Mouse (Mus musculus): Measurements from ENCODE around the gene Dstn.

Dstn gene

DNA sequence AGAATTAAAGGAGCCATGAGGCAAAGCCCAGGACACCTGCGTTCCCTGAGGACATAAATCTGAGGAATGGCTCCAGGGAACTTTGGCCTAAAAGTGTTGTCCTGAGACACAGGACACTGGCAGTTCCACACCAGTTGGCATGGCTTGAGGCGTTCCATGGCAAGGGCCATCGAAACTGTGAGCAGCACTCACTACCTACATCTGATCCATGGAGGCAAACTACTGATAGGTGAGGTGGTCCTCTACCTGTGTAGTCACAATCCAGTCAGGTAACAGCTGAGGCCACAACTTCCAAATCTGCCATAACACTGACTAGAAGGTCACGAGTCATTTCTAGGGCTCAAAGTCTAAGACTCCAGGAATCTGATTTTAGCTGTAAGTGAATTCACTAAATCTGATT is 40.6 kb downstream of the Dstn start:
- peak; percentile 76 for DNase-seq

DNA sequence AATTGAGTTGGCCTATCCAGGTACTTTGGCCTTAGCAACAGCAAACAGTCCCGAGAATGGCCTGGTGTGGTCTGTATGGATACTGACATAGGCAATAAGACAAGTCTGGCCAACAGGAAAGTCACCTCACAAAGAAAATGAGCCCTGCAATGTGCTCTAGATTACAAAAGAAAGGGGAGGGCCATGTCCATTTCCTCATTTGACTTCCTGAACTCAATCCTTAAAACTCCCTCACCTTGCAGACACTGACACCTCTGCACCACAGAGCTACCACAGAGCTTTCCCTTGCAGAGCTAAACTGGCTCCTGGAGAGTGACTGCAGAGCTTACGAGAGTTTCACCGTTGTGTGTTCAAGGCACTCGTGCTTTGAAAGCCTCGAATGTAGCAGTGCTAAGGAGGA is 47.1 kb downstream of the Dstn start:
- no peak for DNase-seq

DNA sequence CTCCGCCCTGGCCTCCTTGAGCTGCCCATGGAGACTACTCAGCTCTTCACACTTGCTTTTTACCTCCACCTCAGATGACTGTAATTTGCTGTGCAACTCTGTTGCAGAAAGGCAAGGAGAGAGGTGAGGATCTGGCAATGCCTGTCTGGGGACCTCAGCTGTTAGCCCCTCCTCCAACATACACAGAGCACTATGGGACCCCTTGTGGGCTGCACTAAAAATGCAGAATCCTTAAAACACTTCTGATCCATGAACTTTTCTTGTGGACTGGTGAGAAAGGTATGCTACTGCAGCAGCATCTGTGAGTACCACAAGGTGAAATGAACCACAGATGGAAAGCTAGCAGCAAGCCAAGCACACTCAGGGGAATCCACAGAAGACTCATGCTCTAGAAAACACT is 48.2 kb downstream of the Dstn start:
- DNase-seq, result no peak

DNA sequence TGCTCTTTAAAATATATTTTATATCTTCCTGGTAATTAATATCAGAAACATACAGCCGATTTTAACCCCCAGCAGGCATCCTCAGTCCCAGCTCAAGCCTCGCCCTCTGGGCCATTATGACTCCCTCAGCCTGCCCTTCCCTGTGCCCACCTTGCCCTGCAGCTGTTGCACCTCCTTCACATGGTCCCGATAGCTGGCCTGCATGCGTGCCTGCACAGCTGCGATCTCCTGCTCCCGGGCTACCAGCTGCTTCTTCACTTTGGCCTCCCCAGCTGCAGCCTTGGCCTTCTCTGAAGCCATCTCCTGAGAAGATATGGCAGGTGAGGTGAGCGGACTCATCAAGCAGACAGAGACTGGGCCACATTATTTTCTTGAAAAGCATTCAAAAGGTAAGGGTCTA is 54.1 kb downstream of the Dstn start:
- DNase-seq, result no peak

DNA sequence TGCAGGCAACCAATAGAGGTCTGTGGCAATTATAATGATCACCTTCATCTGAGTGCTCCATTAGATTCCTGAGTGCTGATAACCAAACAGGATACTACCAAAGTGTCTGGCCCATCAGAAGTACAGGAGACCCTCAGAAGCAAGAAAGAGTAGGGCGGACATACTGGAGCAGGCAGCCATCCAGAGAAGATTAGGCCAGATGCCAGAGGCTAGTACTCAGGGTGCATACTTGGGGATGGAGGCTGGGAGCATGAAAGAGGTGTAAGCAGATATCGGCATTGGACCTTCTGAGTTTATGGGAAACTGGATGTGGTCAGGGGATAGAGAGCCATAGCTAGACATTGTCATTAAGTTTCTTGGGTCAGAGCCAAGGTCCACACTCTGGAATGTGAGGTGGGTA is 55.7 kb downstream of the Dstn start:
- no peak for DNase-seq

DNA sequence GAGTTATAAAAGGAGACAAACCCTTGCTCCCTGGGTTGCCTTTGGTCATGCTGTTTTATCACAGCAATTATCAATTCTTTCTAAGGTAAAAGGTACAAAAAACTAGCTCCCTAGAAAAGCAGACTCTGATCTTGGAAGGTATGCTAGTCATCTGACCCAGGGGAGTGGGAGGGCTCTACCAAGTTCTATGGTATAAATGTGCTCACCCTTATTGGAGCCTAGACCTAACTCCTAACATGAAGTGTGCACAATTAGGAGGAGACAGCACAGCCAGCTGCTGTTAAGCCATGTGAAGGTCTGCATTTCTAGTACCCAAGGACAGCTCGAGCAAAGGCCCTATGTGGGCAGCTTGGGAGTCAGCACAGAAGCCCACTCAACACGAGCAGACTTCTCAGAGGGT is 56.8 kb downstream of the Dstn start:
- DNase-seq, result peak; percentile 65

DNA sequence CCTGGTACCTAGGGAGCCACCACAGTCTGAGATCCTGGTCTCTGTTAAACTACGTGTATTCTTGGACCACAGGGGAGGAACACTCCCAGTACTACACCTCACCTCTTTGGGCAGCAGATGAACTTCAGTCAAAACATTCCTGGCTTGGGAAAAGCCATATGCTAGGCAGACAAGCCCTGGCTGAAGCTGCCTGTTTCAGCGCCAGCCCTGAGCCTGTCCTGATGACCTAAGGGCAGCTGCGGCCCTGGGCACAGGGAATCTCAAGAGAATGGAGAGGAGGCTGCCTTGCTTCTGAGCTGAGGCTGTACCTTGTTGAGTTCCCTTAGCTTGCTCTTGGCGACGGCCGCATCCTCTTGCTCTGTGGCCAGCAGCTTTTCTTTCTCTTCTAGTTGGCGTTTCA is 58.0 kb downstream of the Dstn start:
- peak; percentile 89 for DNase-seq

DNA sequence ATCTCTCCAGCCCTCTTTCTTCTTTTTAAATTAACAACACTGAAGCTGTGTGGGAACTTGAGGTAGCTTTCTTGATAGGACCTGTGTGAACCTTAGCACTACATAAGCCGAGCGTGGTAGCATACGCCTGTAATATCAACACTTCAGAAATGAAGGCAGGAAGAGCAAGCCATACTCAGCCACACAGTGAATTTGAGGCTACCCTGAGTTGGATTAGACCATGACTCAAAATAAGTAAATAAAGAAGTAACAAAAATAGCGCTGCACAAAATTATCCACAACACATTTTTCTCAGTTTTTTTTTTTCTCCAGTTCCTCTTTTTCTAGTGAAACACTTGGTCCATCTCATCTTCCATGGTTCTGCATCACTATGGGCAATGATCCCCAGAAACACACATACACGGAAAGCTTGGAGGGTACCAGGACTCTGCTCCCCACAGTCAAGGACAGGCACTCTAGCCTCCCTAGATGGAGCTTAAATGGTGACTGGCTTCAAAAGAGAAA is 60.1 kb downstream of the Dstn start:
- peak; percentile 70 for DNase-seq

DNA sequence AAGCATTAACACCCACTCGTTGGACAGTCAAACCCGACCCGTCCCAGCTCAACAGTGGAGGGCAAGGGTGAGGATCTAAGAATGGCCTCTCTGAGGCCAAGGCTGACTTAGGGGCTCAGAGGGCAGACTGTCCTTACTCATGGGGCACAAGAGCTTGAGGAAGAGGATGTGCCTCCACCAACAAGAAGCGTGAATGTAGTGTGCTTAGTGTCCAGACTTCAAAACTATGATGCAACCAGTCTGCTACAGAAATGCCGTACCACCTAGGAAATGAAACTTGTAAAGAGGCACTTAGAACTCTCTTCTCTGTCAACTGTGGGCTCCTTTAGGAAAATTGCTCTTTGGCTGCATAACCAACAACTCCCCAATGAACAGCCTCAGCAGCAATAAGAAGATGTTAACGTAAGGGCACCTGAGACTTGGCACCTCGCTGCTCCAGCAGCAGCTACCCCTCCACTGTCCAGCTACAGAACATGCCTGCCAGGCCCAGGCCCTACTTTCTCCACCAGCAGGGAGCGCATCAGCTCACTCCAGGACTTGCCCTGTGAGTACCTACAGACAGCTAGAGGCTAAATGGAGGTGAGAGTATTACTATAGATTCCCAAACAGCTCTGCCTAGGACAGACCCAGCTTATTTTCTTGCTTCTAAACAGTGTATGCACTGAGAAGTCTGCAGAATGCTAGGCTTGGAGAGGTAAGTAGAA is 63.5 kb downstream of the Dstn start:
- peak; percentile 79 for DNase-seq

DNA sequence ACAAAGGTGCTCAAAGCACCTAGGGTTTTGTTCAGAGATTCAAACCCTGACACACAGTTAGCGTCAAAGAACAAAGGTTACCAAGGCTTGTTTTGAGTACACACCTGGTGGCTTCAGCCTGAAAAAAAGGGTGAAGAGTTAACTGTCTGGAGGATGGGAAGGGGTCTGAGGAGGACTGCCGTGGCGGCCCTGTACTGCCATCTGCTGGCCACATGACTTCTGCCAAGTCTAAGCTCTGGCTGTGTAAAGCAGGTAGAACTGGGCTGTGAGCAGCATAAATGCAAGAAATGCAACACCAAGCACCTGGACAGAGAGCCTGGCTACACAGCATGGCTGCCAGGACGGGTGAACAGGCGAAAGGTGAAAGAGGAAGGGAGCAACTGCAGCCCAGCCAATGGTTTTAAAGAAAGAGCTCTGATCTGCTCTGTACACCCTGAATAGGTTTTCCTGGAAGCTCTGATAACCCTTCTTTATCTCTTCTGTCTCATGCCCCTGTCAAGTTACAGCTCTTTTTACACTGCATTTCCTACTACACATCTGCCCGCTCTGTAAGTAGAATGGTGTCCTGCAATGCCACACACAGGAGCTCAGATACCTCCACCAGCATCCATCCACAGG is 65.8 kb downstream of the Dstn start:
- peak; percentile 90 for DNase-seq

DNA sequence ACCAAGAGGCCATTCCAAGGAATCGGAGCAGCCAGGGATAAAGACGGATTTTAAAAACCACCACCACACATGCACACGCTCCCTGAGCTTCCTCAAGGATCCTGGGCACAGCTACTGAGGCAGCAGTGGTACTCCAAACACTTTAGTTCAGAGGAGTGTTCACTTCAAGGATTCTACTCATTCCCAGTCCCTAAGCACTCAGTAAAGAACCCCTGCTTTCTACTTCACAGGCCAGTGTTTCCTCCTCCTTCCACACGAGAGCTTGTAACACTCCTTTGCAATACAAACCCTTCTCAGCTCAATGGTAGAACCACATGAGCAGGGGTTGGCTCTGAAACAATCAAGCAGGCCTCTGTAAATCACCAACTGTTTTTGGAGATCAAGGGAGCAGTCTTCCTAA is 67.0 kb downstream of the Dstn start:
- peak; percentile 31 for DNase-seq

DNA sequence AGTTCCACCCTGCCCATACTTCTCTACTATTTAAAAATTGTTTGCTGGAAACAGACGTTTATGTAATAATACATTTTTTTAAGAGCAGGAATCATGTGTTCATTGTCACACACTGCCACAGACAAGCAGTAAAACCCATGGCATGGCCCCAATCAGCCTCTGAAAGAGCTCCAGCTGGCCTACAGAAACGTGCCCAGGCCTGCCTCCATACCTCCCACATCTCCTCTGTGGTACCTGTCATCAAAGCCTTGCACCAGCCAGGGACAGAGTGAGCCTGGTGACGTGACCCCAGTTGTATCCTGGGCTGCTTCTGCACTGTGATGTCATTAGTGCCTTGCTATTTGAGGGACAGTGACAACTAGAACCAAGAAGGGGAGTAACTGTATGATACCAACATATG is 67.8 kb downstream of the Dstn start:
- peak; percentile 87 for DNase-seq

DNA sequence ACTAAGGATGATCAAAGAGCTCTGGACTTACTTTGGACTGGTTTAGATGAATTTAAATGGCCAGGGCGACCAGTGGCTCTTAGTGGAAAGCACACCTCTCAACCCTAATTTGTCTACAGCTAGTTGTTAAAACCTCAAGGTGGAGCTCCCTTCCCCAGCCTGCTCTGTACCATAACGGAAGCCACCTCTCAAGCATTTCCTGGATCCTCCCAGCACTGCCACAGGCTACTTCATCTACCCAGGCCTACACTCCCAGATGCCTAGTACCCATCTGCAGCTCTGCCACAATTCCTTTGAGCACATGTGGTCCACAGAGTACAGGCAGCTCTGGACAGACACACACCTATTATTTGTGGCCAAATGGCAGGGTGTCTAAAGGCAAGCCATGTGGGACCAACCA is 68.4 kb downstream of the Dstn start:
- peak; percentile 89 for DNase-seq

DNA sequence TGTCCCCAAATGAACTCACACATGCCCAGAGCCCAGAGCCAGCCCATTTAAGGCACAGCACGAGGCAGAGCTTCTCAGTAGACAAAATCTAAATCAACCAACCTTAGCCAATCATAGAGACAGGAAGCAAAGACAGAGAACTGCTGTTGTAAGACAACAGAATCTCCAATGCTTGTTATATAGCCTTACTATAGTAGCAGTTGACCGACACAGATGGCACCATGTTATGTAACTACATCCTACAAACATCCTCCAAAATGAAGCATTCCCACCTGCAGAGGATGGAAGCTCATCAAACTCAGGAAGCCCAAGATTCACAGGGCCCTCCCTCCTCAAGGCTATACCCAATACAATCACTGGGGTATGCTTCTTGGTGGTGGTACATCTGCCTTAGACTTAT is 72.4 kb downstream of the Dstn start:
- DNase-seq, result no peak

DNA sequence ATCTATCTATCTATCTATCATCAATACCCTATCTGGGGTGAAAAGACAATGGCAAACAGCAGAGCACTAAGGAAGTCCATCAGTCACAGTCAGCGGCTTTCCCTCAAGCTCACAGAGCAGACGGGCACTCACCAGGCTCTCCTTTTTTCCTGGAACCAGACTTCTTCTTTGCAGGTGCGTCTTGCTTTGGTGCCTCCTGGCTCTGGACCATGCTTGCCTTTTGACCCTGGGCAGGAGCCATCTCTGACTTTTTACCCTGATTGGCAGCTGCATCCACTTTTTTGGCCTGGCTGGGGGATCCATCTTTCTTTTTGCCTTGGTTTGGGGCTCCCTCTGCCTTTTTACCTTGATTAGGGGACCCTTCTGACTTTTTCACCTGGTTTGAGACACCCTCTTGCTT is 72.9 kb downstream of the Dstn start:
- DNase-seq, result no peak

DNA sequence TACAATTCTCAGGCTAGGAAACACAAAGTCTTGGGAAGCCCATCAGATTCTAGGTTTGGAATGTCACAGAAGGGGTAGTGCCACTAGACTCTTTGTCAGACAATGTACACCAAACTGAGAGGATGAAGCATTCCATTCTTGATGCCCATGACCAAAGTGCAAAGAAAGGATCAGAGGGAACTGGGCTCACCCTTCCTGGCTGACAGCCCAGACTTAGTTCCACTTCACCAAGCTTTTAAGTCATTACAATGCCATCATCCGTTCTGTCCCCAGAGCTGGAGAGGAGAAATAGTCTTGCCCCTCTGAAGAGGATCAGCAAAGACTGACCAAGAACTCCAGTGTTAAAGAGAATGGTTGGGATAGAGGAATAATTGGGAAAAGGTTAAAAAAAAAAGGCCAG is 75.9 kb downstream of the Dstn start:
- DNase-seq, result no peak

DNA sequence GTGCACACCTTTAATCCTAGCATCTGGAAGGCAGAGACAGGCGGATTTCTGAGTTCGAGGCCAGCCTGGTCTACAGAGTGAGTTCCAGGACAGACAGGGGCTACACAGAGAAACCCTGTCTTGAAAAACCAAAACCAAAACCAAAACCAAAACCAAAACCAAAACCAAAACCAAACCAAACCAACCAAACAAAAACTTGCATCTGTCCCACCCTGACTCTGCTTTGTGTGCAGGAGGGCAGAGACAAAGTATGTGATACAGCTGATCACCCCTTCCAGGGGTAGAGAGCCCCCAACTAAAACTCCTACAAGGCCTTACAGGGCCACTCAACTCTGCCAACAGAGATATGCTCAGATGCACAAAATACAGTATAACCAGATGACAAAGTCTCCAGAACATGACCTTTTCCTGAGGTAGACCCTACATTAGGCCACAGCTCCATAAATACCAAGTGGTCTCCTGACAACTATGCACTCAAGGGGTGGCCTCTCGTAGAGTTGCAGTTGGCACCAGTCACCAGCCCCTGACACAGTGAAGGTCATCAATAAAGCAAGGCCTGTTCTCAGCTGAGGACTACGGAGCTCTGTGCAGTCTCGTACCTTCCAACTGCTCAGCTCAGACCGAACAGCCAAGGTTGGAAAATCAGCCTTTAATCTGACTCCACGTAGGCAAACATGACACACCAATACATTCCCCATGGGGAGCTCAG is 77.0 kb downstream of the Dstn start:
- DNase-seq, result no peak

All from heart, adult 11 months (tissue).